In genomic region chr6:117126356-117126755, GRCm38 (mm10) we compare ENCODE assay signal across 14 mouse cellular contexts. TPM values are rescaled to one million over a fixed set of nuclear protein-coding genes. Genes with fewer than 3 reads are reported as not detected.
DNase-seq lines count a peak whose midpoint lies in the region.
"Had no signal": no experiment of that assay in that cellular context is flagged by ENCODE, and none has a peak within 500 bp of the region (broad histone marks: within the 10 kb centered on the region; RNA-seq: fewer than 3 reads in every experiment).

No protein-coding gene starts in this region.

- intact Hi-C loops in left cerebral cortex, postnatal 4 days (cut with DNase I) = no loop called here
- intact Hi-C loops in left cerebral cortex, postnatal 10 days (cut with DNase I) = no loop called here

- peak; percentile 59 to 72 for DNase-seq in cerebellum, postnatal 14 days
- no peak for DNase-seq in cerebellum, adult 9-11 months
- peak; percentile 52 for DNase-seq in left cerebral cortex, postnatal 4 days
- DNase-seq in left cerebral cortex, postnatal 10 days (ENCODE audit: extremely low spot score in 1 of 2, low spot score in 2 of 2) = no peak
- no peak for DNase-seq in Muller cell, postnatal 12 days (ENCODE audit: inconsistent ontology term)
- DNase-seq: adrenal gland, adult 2 months; adrenal gland, postnatal 10 days; adrenal gland, postnatal 25 days; B cell, adult 2 months; cerebellum, adult 11 months; cerebellum, adult 18-20 months; cerebellum, adult 8-10 months; embryo, embryonic 11 days had no signal

RNA-seq across cellular contexts. Expression of gene Cxcl12, which starts 42.0 kb away (rescaled TPM):
- total RNA-seq in left cerebral cortex, postnatal 4 days (2021) = 10 to 100 TPM; 47.8 to 57.1 TPM
- total RNA-seq in left cerebral cortex, postnatal 10 days (2021) = 10 to 100 TPM; 36.3 to 43.9 TPM
- total RNA-seq: CH12.LX had no signal

Comparison
In these comparisons a context has a peak if more than half of its experiments do, and no peak if none do; other contexts are left out.
1. DNase-seq: peak in cerebellum, postnatal 14 days (2 of 2) and left cerebral cortex, postnatal 4 days (single experiment); none in cerebellum, adult 9-11 months (single experiment), left cerebral cortex, postnatal 10 days (0 of 2) and Muller cell, postnatal 12 days (single experiment).